Mouse (Mus musculus) heart, embryonic 13.5 days (tissue): ENCODE results near the gene Olfr457. TPM values are rescaled to one million over a fixed set of nuclear protein-coding genes. Genes with fewer than 3 reads are reported as not detected.

ENCODE experiments used
- ATAC-seq: fragments of 200-750 bp; cut with Nextera tagmentation; 2 replicates; pipeline ENCODE4 v1.8.0; 2017; ENCODE audit warnings: moderate TSS enrichment; ENCODE audit not compliant: insufficient number of reproducible peaks, low FRiP score, low TSS enrichment; ENCODE audit errors: extremely low read depth
- H3K27ac ChIP-seq: fragments of 300-500 bp; sonication (generic); replicated peaks from 2 replicates; pipeline ENCODE4 v1.5.1; 2015; ENCODE audit warnings: moderate library complexity, mild to moderate bottlenecking, inconsistent platforms
- H3K27me3 ChIP-seq: fragments of 300-500 bp; sonication (generic); replicated peaks from 2 replicates; pipeline ENCODE4 v1.6.1; 2015; ENCODE audit warnings: mild to moderate bottlenecking, inconsistent platforms
- H3K36me3 ChIP-seq: fragments of 300-500 bp; sonication (generic); 2 replicates; pipeline ENCODE4 v1.6.1; 2015; ENCODE audit warnings: mild to moderate bottlenecking, inconsistent platforms
- H3K4me1 ChIP-seq: fragments of 300-500 bp; sonication (generic); 2 replicates; pipeline ENCODE4 v1.6.1; 2015; ENCODE audit warnings: inconsistent platforms
- H3K4me2 ChIP-seq: fragments of 300-500 bp; sonication (generic); 2 replicates; pipeline ENCODE4 v1.6.1; 2015; ENCODE audit warnings: inconsistent platforms, mild to moderate bottlenecking, moderate library complexity
- H3K4me3 ChIP-seq: fragments of 300-500 bp; sonication (generic); 2 replicates; pipeline ENCODE4 v1.5.1; 2015; ENCODE audit warnings: moderate library complexity, mild to moderate bottlenecking, inconsistent platforms
- H3K9ac ChIP-seq: fragments of 300-500 bp; sonication (generic); 2 replicates; pipeline ENCODE4 v1.6.1; 2015; ENCODE audit warnings: inconsistent platforms, mild to moderate bottlenecking, moderate library complexity
- H3K9me3 ChIP-seq: fragments of 300-500 bp; sonication (generic); 2 replicates; pipeline ENCODE4 v1.6.1; 2016; ENCODE audit warnings: inconsistent platforms
- WGBS: fragments of 180-500 bp; shearing (Covaris S2); methylation state at CpG from one replicate; pipeline ENCODE4 v1.1.7; 2015; ENCODE audit warnings: mixed read lengths; 5-methylcytosine and 5-hydroxymethylcytosine counted together
- polyA plus RNA-seq: library from polyadenylated mRNA; unstranded; fragments of >200 nt; fragmentation: Nextera tagmentation; extraction: Ambion mirVana; gene quantifications from 2 replicates; pipeline ENCODE4 v1.2.1, GENCODE M21; 2015

The Olfr457 gene
- polyA plus RNA-seq, 1 experiment from 2014 or later: not detected

- H3K4me1 ChIP-seq: no peaks in the 10 kb centered on the region
- no peak for ATAC-seq
- no peaks in the 10 kb centered on the region for H3K9me3 ChIP-seq
- no peaks in the 10 kb centered on the region for H3K36me3 ChIP-seq
- no peak overlapping the region for H3K4me2 ChIP-seq
- H3K27me3 ChIP-seq: no peaks in the 10 kb centered on the region
- WGBS: 31% methylated on average over 2 of the region's 2 CpGs
- H3K9ac ChIP-seq: no peak overlapping the region
- H3K4me3 ChIP-seq: no peak overlapping the region
- no peak overlapping the region for H3K27ac ChIP-seq
Measured at GRCm38 (mm10) chr6:42441395-42441794, 34.7 kb downstream of the Olfr457 start.

- 55% methylated on average over 2 of the region's 2 CpGs for WGBS
- ATAC-seq: no peak
Measured at GRCm38 (mm10) chr6:42435490-42435889, 40.6 kb downstream of the Olfr457 start.

GRCm38 (mm10) chr6:42434446-42434845 is 41.7 kb downstream of the Olfr457 start, which contains the start of gene Tas2r126:
Gene Tas2r126 (plus strand): TSS chr6:42434535.
- Histone ChIP-seq H3K9me3 (no peaks in the 10 kb centered on the region), H3K27me3 (no peaks in the 10 kb centered on the region), H3K4me3 (no peak within 1 kb of the TSS), H3K36me3 (no peaks in the 10 kb centered on the region), H3K4me2 (no peak within 1 kb of the TSS), H3K9ac (no peak within 1 kb of the TSS), H3K4me1 (peaks cover 5% of the 10 kb centered on the region; the same call in 1 of the 2 replicates), H3K27ac (no peak within 1 kb of the TSS)
- 40% methylated on average over 6 of the region's 6 CpGs for WGBS
- ATAC-seq: no peak

More at GRCm38 (mm10) chr6:42435490-42435889, 40.6 kb downstream of the Olfr457 start:
- H3K27ac ChIP-seq: no peak overlapping the region
- H3K4me1 ChIP-seq: peaks cover 5% of the 10 kb centered on the region; the same call in 1 of the 2 replicates
- H3K4me3 ChIP-seq: no peak overlapping the region
- no peaks in the 10 kb centered on the region for H3K27me3 ChIP-seq
- H3K9ac ChIP-seq: no peak overlapping the region
- H3K9me3 ChIP-seq: no peaks in the 10 kb centered on the region
- H3K4me2 ChIP-seq: no peak overlapping the region
- H3K36me3 ChIP-seq: no peaks in the 10 kb centered on the region

GRCm38 (mm10) chr6:42433554-42433953 is 42.6 kb downstream of the Olfr457 start:
- 47% methylated on average over 2 of the region's 2 CpGs for WGBS
- peaks cover 5% of the 10 kb centered on the region; the same call in 1 of the 2 replicates for H3K4me1 ChIP-seq
- H3K9ac ChIP-seq: no peak overlapping the region
- H3K27ac ChIP-seq: no peak overlapping the region
- no peak for ATAC-seq
- H3K9me3 ChIP-seq: no peaks in the 10 kb centered on the region
- H3K36me3 ChIP-seq: no peaks in the 10 kb centered on the region
- H3K4me3 ChIP-seq: no peak overlapping the region
- no peak overlapping the region for H3K4me2 ChIP-seq
- H3K27me3 ChIP-seq: no peaks in the 10 kb centered on the region

GRCm38 (mm10) chr6:42426337-42426736 is 49.8 kb downstream of the Olfr457 start:
- WGBS: 54% methylated on average over 4 of the region's 4 CpGs
- H3K4me1 ChIP-seq: peaks cover 4% of the 10 kb centered on the region; the same call in 1 of the 2 replicates
- no peaks in the 10 kb centered on the region for H3K27me3 ChIP-seq
- H3K27ac ChIP-seq: no peak overlapping the region
- H3K9me3 ChIP-seq: no peaks in the 10 kb centered on the region
- no peak overlapping the region for H3K4me3 ChIP-seq
- H3K4me2 ChIP-seq: no peak overlapping the region
- no peak for ATAC-seq
- H3K36me3 ChIP-seq: no peaks in the 10 kb centered on the region
- no peak overlapping the region for H3K9ac ChIP-seq

- Histone ChIP-seq H3K27ac (no peak overlapping the region), H3K27me3 (no peaks in the 10 kb centered on the region), H3K4me2 (no peak overlapping the region), H3K4me1 (peaks cover 4% of the 10 kb centered on the region; the same call in 1 of the 2 replicates), H3K9ac (no peak overlapping the region), H3K9me3 (no peaks in the 10 kb centered on the region), H3K36me3 (no peaks in the 10 kb centered on the region), H3K4me3 (no peak overlapping the region)
- no peak for ATAC-seq
- WGBS: 86% methylated on average over 3 of the region's 3 CpGs
Measured at GRCm38 (mm10) chr6:42424472-42424871, 51.7 kb downstream of the Olfr457 start.

GRCm38 (mm10) chr6:42421439-42421838 is 54.7 kb downstream of the Olfr457 start:
- H3K4me2 ChIP-seq: no peak overlapping the region
- no peak for ATAC-seq
- no peak overlapping the region for H3K27ac ChIP-seq
- no peaks in the 10 kb centered on the region for H3K27me3 ChIP-seq
- H3K4me1 ChIP-seq: no peaks in the 10 kb centered on the region
- no peaks in the 10 kb centered on the region for H3K9me3 ChIP-seq
- no peak overlapping the region for H3K4me3 ChIP-seq
- H3K36me3 ChIP-seq: no peaks in the 10 kb centered on the region
- 74% methylated on average over 2 of the region's 2 CpGs for WGBS
- H3K9ac ChIP-seq: no peak overlapping the region

GRCm38 (mm10) chr6:42419443-42419842 is 56.7 kb downstream of the Olfr457 start:
- Histone ChIP-seq H3K4me3 (no peak overlapping the region), H3K4me2 (no peak overlapping the region), H3K4me1 (no peaks in the 10 kb centered on the region), H3K36me3 (no peaks in the 10 kb centered on the region), H3K27me3 (no peaks in the 10 kb centered on the region), H3K9me3 (no peaks in the 10 kb centered on the region), H3K9ac (no peak overlapping the region), H3K27ac (no peak overlapping the region)
- ATAC-seq: no peak
- WGBS: 79% methylated on average over 2 of the region's 2 CpGs

Other genes starting within 250 kb of the Olfr457 start
- gene Gstk1, start 230.4 kb downstream of the Olfr457 start, polyA plus RNA-seq: 11.7 and 14.0 TPM in 2 replicates
- gene Tmem139, start 214.4 kb downstream of the Olfr457 start, polyA plus RNA-seq: 0.29 TPM in 1 of 2 replicates, not detected in the other
- gene Casp2, start 211.3 kb downstream of the Olfr457 start, polyA plus RNA-seq: 30.9 and 31.8 TPM in 2 replicates
- 0.50 and 0.67 TPM in 2 replicates for gene Clcn1, start 189.7 kb downstream of the Olfr457 start, polyA plus RNA-seq
- 0.17 TPM in 2 replicates for gene Fam131b, start 151.7 kb downstream of the Olfr457 start, polyA plus RNA-seq
- gene Zyx, start 126.7 kb downstream of the Olfr457 start, polyA plus RNA-seq: 156 and 173 TPM in 2 replicates
- gene Epha1, start 103.1 kb downstream of the Olfr457 start, polyA plus RNA-seq: 3.3 and 3.4 TPM in 2 replicates
- gene Tas2r143, start 76.1 kb downstream of the Olfr457 start, polyA plus RNA-seq: not detected in 2 replicates
- gene Tas2r135, start 70.9 kb downstream of the Olfr457 start, polyA plus RNA-seq: not detected in 2 replicates
- gene Tas2r126, start 41.8 kb downstream of the Olfr457 start, polyA plus RNA-seq: not detected in 2 replicates
- gene Olfr458, start 11.1 kb downstream of the Olfr457 start, polyA plus RNA-seq: not detected in 2 replicates
- gene Olfr456, start 10.9 kb upstream of the Olfr457 start, polyA plus RNA-seq: not detected in 2 replicates
- gene Olfr455, start 71.3 kb upstream of the Olfr457 start, polyA plus RNA-seq: not detected in 2 replicates
- gene Tcaf3, start 121.4 kb upstream of the Olfr457 start, polyA plus RNA-seq: not detected in 2 replicates
- gene Tcaf2, start 168.9 kb upstream of the Olfr457 start, polyA plus RNA-seq: 2.3 and 2.8 TPM in 2 replicates
- gene Tcaf1, start 233.8 kb upstream of the Olfr457 start, polyA plus RNA-seq: 47.9 and 52.2 TPM in 2 replicates